Mouse (Mus musculus): ENCODE measurements at regions not wholly inside any gene's neighbourhood (a gene's known extent, or its start where the extent isn't known, plus 50 kb on each side); places are given as distances from the start of the nearest gene placed in this dataset.

DNA sequence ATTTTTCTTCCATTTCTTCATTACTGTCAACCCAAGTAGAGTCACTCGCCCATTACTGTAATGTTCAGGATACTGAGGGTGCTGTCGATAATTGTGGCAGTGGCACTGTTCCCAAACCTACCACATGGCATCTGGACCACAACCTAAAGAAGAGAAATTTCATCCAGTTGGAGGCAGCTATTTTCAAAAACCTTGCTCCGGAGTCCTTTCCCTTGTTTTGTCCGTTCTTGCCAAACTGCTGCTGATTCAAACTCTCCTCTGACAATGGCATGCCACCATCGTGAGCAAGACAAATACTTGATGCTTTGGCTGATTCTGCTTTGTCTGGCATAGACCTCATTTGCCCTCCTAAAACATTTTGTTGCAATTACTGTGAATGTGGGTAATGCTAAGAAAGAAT lies 176.9 kb upstream of the Spaca1 start:
- TF ChIP-seq POLR2A (IDR thresholded peaks at IDR 0.05; ENCODE audit: insufficient read depth, low read length) = no peak
- no peak for TF ChIP-seq CTCF (IDR thresholded peaks at IDR 0.05; ENCODE audit: low read depth, low read length)
